Mouse (Mus musculus) thymus, adult 2 months (tissue): ENCODE results near the gene Tbx6.

Experiments used
- CTCF ChIP-seq: fragments of 200-500 bp; IDR thresholded peaks from 2 replicates; pipeline ENCODE4 v1.5.1; 2012; ENCODE audit warnings: mild to moderate bottlenecking, control low read depth, low read length, moderate library complexity, borderline replicate concordance; ENCODE audit not compliant: control insufficient read depth, poor library complexity, insufficient read depth; ENCODE audit errors: extremely low read depth
- POLR2A ChIP-seq: fragments of 200-500 bp; IDR thresholded peaks from 2 replicates; pipeline ENCODE4 v1.6.1; 2012; ENCODE audit warnings: mild to moderate bottlenecking, low read length, control low read depth, moderate library complexity; ENCODE audit not compliant: control insufficient read depth, poor library complexity, insufficient read depth; ENCODE audit errors: extremely low read depth

GRCm38 (mm10) chr7:126808703-126809455 is 27.6 kb downstream of the Tbx6 start:
- TF ChIP-seq CTCF (no peak), POLR2A (no peak)
